Mouse (Mus musculus) c-Kit-positive CD71-positive TER-119-negative erythroid progenitor cells, embryonic 14.5 days (primary cell): ENCODE measurements around the gene Sar1b.
"Not testable (repeated sequence)": the region's sequence is repeated elsewhere in the genome, so short reads cannot be mapped to it uniquely, and the experiment has no call there.

Experiments used
- DNase-seq: peaks from one replicate; pipeline ENCODE4 v3.0.0-alpha.2; 2013; ENCODE audit warnings: low read depth

Gene Sar1b

GRCm38 (mm10) chr11:51763213-51763907, at the start of gene Sar1b, which contains the start of gene Sec24a:
Gene Sar1b, plus strand, starts transcription at chr11:51763687.
Gene Sec24a, minus strand, starts transcription at chr11:51763634.
- peak; percentile 70 for DNase-seq

- no peak for DNase-seq
Observed at GRCm38 (mm10) chr11:51721066-51721465, 42.4 kb upstream of the Sar1b start.

GRCm38 (mm10) chr11:51732883-51733282, 30.6 kb upstream of the Sar1b start:
- no peak for DNase-seq

- DNase-seq, result not testable (repeated sequence)
Observed at GRCm38 (mm10) chr11:51734218-51734617, 29.3 kb upstream of the Sar1b start.

- DNase-seq, result no peak
Observed at GRCm38 (mm10) chr11:51738651-51739403, 24.7 kb upstream of the Sar1b start.

GRCm38 (mm10) chr11:51740701-51741100, 22.8 kb upstream of the Sar1b start:
- no peak for DNase-seq

GRCm38 (mm10) chr11:51746096-51746495, 17.4 kb upstream of the Sar1b start:
- no peak for DNase-seq

GRCm38 (mm10) chr11:51751623-51752225, 11.8 kb upstream of the Sar1b start:
- not testable (repeated sequence) for DNase-seq

- DNase-seq, result no peak
Observed at GRCm38 (mm10) chr11:51755621-51756311, 7.7 kb upstream of the Sar1b start.

GRCm38 (mm10) chr11:51756352-51756771, 7.1 kb upstream of the Sar1b start:
- peak; percentile 82 for DNase-seq

GRCm38 (mm10) chr11:51757023-51757422, 6.5 kb upstream of the Sar1b start:
- DNase-seq, result no peak

GRCm38 (mm10) chr11:51757625-51758024, 5.9 kb upstream of the Sar1b start:
- DNase-seq, result no peak

- not testable (repeated sequence) for DNase-seq
Observed at GRCm38 (mm10) chr11:51758207-51758606, 5.3 kb upstream of the Sar1b start.

- DNase-seq, result no peak
Observed at GRCm38 (mm10) chr11:51759251-51759650, 4.2 kb upstream of the Sar1b start.

GRCm38 (mm10) chr11:51759941-51760657, 3.4 kb upstream of the Sar1b start:
- no peak for DNase-seq

- no peak for DNase-seq
Observed at GRCm38 (mm10) chr11:51761241-51761640, 2.2 kb upstream of the Sar1b start.

GRCm38 (mm10) chr11:51763955-51764354, 468 bp downstream of the Sar1b start:
- DNase-seq, result no peak

- DNase-seq, result no peak
Observed at GRCm38 (mm10) chr11:51764816-51765215, 1.3 kb downstream of the Sar1b start.

- no peak for DNase-seq
Observed at GRCm38 (mm10) chr11:51767579-51768220, 4.2 kb downstream of the Sar1b start.

- DNase-seq, result no peak
Observed at GRCm38 (mm10) chr11:51768296-51768695, 4.8 kb downstream of the Sar1b start.

GRCm38 (mm10) chr11:51775507-51775906, 12.0 kb downstream of the Sar1b start:
- no peak for DNase-seq
